In genomic region chr15:83419562-83419961, GRCm38 (mm10) we compare ENCODE assay signal across 21 mouse cellular contexts. TPM values are rescaled to one million over a fixed set of nuclear protein-coding genes. Genes with fewer than 3 reads are reported as not detected.
DNase-seq lines count a peak whose midpoint lies in the region; ATAC-seq and TF ChIP-seq lines count a peak whose summit lies in the region.
"Had no signal": no experiment of that assay in that cellular context is flagged by ENCODE, and none has a peak within 500 bp of the region (broad histone marks: within the 10 kb centered on the region; RNA-seq: fewer than 3 reads in every experiment).

No protein-coding gene starts in this region.

- H3K36me3 ChIP-seq in liver, embryonic 14.5 days (replicated peaks; ENCODE audit: control insufficient read depth, insufficient read depth, low read depth): no peaks in the 10 kb centered on the region; the same call in 1 of the 2 replicates
- no peaks in the 10 kb centered on the region for H3K36me3 ChIP-seq in midbrain, postnatal 0 days (ENCODE audit: insufficient read depth, low read length)
- H3K36me3 ChIP-seq: embryonic facial prominence, embryonic 13.5 days; heart, embryonic 13.5 days; kidney, embryonic 15.5 days; limb, embryonic 15.5 days had no signal

- no peak overlapping the region for H3K4me2 ChIP-seq in liver, embryonic 14.5 days (ENCODE audit: low read depth)
- H3K4me2 ChIP-seq in midbrain, postnatal 0 days (ENCODE audit: low read depth, low read length, poor library complexity, severe bottlenecking): no peak overlapping the region
- H3K4me2 ChIP-seq: embryonic facial prominence, embryonic 13.5 days; heart, embryonic 13.5 days; kidney, embryonic 15.5 days; limb, embryonic 15.5 days had no signal

- no peak overlapping the region for H3K9ac ChIP-seq in liver, embryonic 14.5 days (replicated peaks)
- H3K9ac ChIP-seq in midbrain, postnatal 0 days (replicated peaks; ENCODE audit: low read length, poor library complexity, severe bottlenecking): no peak overlapping the region
- H3K9ac ChIP-seq: embryonic facial prominence, embryonic 13.5 days; heart, embryonic 13.5 days; kidney, embryonic 15.5 days; limb, embryonic 15.5 days had no signal

- intact Hi-C loops in left cerebral cortex, adult 2 months (cut with DNase I): no loop called here
- intact Hi-C loops in left cerebral cortex, postnatal 4 days (cut with DNase I): no loop called here

- no peaks in the 10 kb centered on the region for H3K27me3 ChIP-seq in liver, embryonic 14.5 days (ENCODE audit: control insufficient read depth, insufficient read depth, low read length)
- no peaks in the 10 kb centered on the region for H3K27me3 ChIP-seq in midbrain, postnatal 0 days (ENCODE audit: insufficient read depth, low read length)
- H3K27me3 ChIP-seq: embryonic facial prominence, embryonic 13.5 days; heart, embryonic 13.5 days; kidney, embryonic 15.5 days; limb, embryonic 15.5 days had no signal

- no peak overlapping the region for H3K4me3 ChIP-seq in left cerebral cortex, adult 2 months
- no peak overlapping the region for H3K4me3 ChIP-seq in liver, embryonic 14.5 days (ENCODE audit: insufficient read depth in 1 of 2, low read depth in 2 of 2, low read length in 2 of 2)
- H3K4me3 ChIP-seq in olfactory bulb, adult 2 months (ENCODE audit: insufficient read depth, low read depth, low read length): no peak overlapping the region
- no peak overlapping the region for H3K4me3 ChIP-seq in midbrain, postnatal 0 days (ENCODE audit: low read depth, low read length)
- H3K4me3 ChIP-seq: embryonic facial prominence, embryonic 13.5 days; heart, embryonic 13.5 days; kidney, embryonic 15.5 days; limb, embryonic 15.5 days had no signal

- TF ChIP-seq CTCF in left cerebral cortex, adult 2 months (IDR thresholded peaks at IDR 0.05): no peak
- TF ChIP-seq CTCF in liver, embryonic 14.5 days (IDR thresholded peaks at IDR 0.05; ENCODE audit: low read depth): no peak
- no peak for TF ChIP-seq CTCF in olfactory bulb, adult 2 months (IDR thresholded peaks at IDR 0.05; ENCODE audit: insufficient read depth, low read depth, low read length)
- TF ChIP-seq CTCF in midbrain, postnatal 0 days (IDR thresholded peaks at IDR 0.05): no peak

- no peak for TF ChIP-seq POLR2A in olfactory bulb, adult 2 months (IDR thresholded peaks at IDR 0.05; ENCODE audit: insufficient read depth, low read depth, low read length)

- 32% methylated on average over 2 of the region's 2 CpGs for WGBS in liver, embryonic 14.5 days (ENCODE audit: insufficient replicate concordance)
- WGBS in olfactory bulb, adult 2 months: 57% methylated on average over 2 of the region's 2 CpGs
- 86% methylated on average over 2 of the region's 2 CpGs for WGBS in midbrain, postnatal 0 days

- no peak for DNase-seq in left cerebral cortex, adult 2 months (ENCODE audit: extremely low spot score in 1 of 2, low spot score in 2 of 2)
- DNase-seq in left cerebral cortex, postnatal 4 days: no peak
- DNase-seq in gonadal fat pad, adult 2 months (ENCODE audit: low read depth): peak; percentile 50
- DNase-seq in liver, embryonic 14.5 days (ENCODE audit: low read depth in 3 of 3, low spot score in 3 of 3): no peak
- DNase-seq in midbrain, postnatal 0 days (ENCODE audit: low spot score): no peak
- no peak for DNase-seq in adrenal gland, postnatal 25 days
- DNase-seq: adrenal gland, adult 2 months; cerebellum, adult 8-10 months; gastrocnemius, postnatal 14 days; layer of hippocampus, postnatal 36 days; lung, postnatal 10 days; thymus, adult 2 months had no signal

- peaks cover 57 to 62% of the 10 kb centered on the region in 2 experiments for H3K4me1 ChIP-seq in liver, embryonic 14.5 days (replicated peaks; ENCODE audit: control insufficient read depth in 2 of 2, insufficient read depth in 2 of 2, low read length in 1 of 2)
- peaks cover 35% of the 10 kb centered on the region for H3K4me1 ChIP-seq in olfactory bulb, adult 2 months (ENCODE audit: control insufficient read depth, insufficient read depth, low read length)
- no peaks in the 10 kb centered on the region; the same call in 1 of the 2 replicates for H3K4me1 ChIP-seq in midbrain, postnatal 0 days (ENCODE audit: insufficient read depth, low read length)

- no peak for TF ChIP-seq EP300 in liver, embryonic 14.5 days (IDR thresholded peaks at IDR 0.05; ENCODE audit: low read depth)

- ATAC-seq in liver, embryonic 14.5 days (ENCODE audit: insufficient read depth): no peak
- ATAC-seq in midbrain, postnatal 0 days (ENCODE audit: low FRiP score): no peak
- ATAC-seq: forebrain, embryonic 14.5 days; hindbrain, embryonic 16.5 days; intestine, postnatal 0 days; midbrain, embryonic 16.5 days had no signal

- H3K27ac ChIP-seq in left cerebral cortex, adult 2 months: peak overlapping the region; percentile 6
- H3K27ac ChIP-seq in liver, embryonic 14.5 days: peak overlapping the region; percentile 58
- H3K27ac ChIP-seq in olfactory bulb, adult 2 months (ENCODE audit: insufficient read depth, low read depth, low read length): peak overlapping the region; percentile 92; the same call in 1 of the 2 replicates
- no peak overlapping the region for H3K27ac ChIP-seq in midbrain, postnatal 0 days (ENCODE audit: low read depth, low read length)
- H3K27ac ChIP-seq: embryonic facial prominence, embryonic 13.5 days; kidney, embryonic 15.5 days; limb, embryonic 15.5 days had no signal

- H3K9me3 ChIP-seq in liver, embryonic 14.5 days (ENCODE audit: control insufficient read depth, low read length): no peaks in the 10 kb centered on the region
- no peaks in the 10 kb centered on the region for H3K9me3 ChIP-seq in midbrain, postnatal 0 days (ENCODE audit: low read length)
- H3K9me3 ChIP-seq: embryonic facial prominence, embryonic 13.5 days; heart, embryonic 13.5 days; kidney, embryonic 15.5 days; limb, embryonic 15.5 days had no signal

RNA-seq across cellular contexts. Expression of gene Pacsin2, which starts 44.8 kb away (rescaled TPM):
- total RNA-seq in left cerebral cortex, adult 2 months (2021): 100 to 1,000 TPM in 1 of 2 experiments, 10 to 100 TPM in 1; 97.4 to 102 TPM
- 10 to 100 TPM; 23.2 to 24.9 TPM for total RNA-seq in left cerebral cortex, postnatal 4 days (2021)
- polyA plus RNA-seq in gonadal fat pad, adult 2 months (2012; rRNA removed): 39.6 and 42.9 TPM in 2 replicates
- polyA plus RNA-seq in liver, embryonic 14.5 days (2012; rRNA removed): 30.1 and 39.7 TPM in 2 replicates
- 32.8 and 37.6 TPM in 2 replicates for polyA plus RNA-seq in liver, embryonic 14.5 days (2014; fragmentation: Nextera tagmentation; extraction: Ambion mirVana)
- 149 TPM in 1 of 2 replicates, not detected in the other for polyA plus RNA-seq in olfactory bulb, adult 2 months (2012; ENCODE audit: insufficient read depth, insufficient read length, low replicate concordance, missing spikeins)
- total RNA-seq in midbrain, postnatal 0 days (2014; rRNA removed): 14.6 and 21.3 TPM in 2 replicates
- polyA plus RNA-seq in midbrain, postnatal 0 days (2015; fragmentation: Nextera tagmentation; extraction: Ambion mirVana): 16.2 and 16.7 TPM in 2 replicates
- 80.8 and 94.8 TPM in 2 replicates for total RNA-seq in adrenal gland, postnatal 25 days (2021)
